Mouse (Mus musculus) small intestine, adult 2 months (tissue): Measurements from ENCODE around the gene Rasal3. TPM values are rescaled to one million over a fixed set of nuclear protein-coding genes. Genes with fewer than 3 reads are reported as not detected.

Experiments used
- H3K27ac ChIP-seq: fragments of 200-500 bp; 2 replicates; pipeline ENCODE4 v1.5.1; 2012; ENCODE audit warnings: low read depth, low read length, control low read depth, inconsistent platforms; ENCODE audit not compliant: insufficient read depth
- H3K27me3 ChIP-seq: fragments of 200-500 bp; 2 replicates; pipeline ENCODE4 v1.6.1; 2012; ENCODE audit warnings: mild to moderate bottlenecking, moderate library complexity, low read length, inconsistent platforms; ENCODE audit not compliant: control insufficient read depth, insufficient read depth
- H3K36me3 ChIP-seq: fragments of 200-500 bp; 2 replicates; pipeline ENCODE4 v1.6.1; 2012; ENCODE audit warnings: mild to moderate bottlenecking, low read length, control low read depth, inconsistent platforms; ENCODE audit not compliant: control insufficient read depth, insufficient read depth
- H3K4me1 ChIP-seq: fragments of 200-500 bp; 2 replicates; pipeline ENCODE4 v1.6.1; 2012; ENCODE audit warnings: low read length, inconsistent platforms, mixed read lengths; ENCODE audit not compliant: control insufficient read depth, insufficient read depth, insufficient read length
- H3K4me3 ChIP-seq: fragments of 200-500 bp; 2 replicates; pipeline ENCODE4 v1.5.1; 2012; ENCODE audit warnings: low read depth, mild to moderate bottlenecking, control low read depth, inconsistent platforms, low read length, moderate library complexity
- CTCF ChIP-seq: fragments of 200-500 bp; IDR thresholded peaks from 2 replicates; pipeline ENCODE4 v1.5.1; 2012; ENCODE audit warnings: low read depth, mild to moderate bottlenecking, control low read depth, inconsistent platforms, low read length, moderate library complexity, mixed read lengths; ENCODE audit not compliant: insufficient replicate concordance, insufficient read length; ENCODE audit errors: extremely low read depth
- POLR2A ChIP-seq: fragments of 200-500 bp; IDR thresholded peaks from 2 replicates; pipeline ENCODE4 v1.6.1; 2012; ENCODE audit warnings: low read depth, mild to moderate bottlenecking, control low read depth, inconsistent platforms, low read length, moderate library complexity
- whole genome bisulfite sequencing: fragments of 180-500 bp; shearing (Covaris S2); methylation state at CpG from one replicate; pipeline ENCODE4 v1.1.7; 2018; 5-methylcytosine and 5-hydroxymethylcytosine counted together
- polyA plus RNA-seq: library from polyadenylated mRNA; depleted of rRNA; stranded (reverse); fragments of >200 nt; gene quantifications from 2 replicates; pipeline ENCODE4 v1.2.3, GENCODE M21; 2012

Gene Rasal3
- polyA plus RNA-seq, 1 experiment: 16.0 TPM

DNA sequence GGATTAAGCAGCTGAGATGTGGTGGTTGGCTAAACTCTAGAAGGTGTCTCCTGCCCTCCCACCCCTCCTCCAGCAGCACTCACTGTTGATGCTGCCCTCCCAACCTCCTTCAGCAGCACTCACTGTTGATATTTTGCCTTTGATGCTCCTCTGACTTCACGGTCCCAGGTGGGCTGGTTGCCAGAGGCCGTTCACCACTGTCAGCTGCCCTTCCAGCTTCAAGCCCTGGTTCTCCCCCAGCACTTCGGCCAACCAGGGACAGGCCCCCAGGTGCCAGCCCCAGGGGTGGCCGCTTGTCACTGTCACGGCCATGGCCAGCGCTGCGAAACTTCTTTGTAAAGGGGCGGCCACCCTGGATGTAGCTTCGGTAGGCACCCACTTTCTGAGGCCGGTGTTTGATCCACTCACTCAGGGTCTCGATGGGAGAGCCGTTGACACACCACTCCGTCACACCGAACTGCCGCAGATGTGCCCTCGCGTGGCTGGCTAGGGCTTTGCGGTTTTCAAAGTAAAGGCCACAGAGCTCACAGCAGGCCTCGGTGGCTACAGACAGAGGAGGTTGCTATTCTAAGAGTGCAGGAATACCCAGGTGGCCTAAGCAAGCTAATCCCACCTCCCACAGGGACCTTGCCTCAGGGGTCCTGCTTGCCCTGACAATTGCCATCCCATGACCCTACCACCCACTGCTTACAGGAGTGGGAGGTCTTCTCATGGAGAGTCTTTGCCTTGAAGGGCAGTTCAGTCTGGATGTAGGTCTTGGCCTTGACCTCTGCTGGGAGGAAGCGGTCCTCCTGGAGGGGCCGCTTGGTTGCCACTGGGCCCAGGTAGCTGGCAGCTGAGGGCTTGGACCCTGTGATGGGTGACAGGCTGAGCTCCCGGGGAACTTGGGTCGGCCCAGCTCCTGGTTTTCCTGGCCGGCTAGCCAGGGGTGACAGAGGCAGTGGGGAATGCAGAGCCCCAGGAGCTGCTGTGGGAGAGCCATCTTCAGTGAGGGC, 46.3 kb downstream of the Rasal3 start:
- Histone ChIP-seq H3K27ac (no peak overlapping the region), H3K36me3 (peaks cover 62% of the 10 kb centered on the region), H3K4me1 (no peaks in the 10 kb centered on the region), H3K27me3 (no peaks in the 10 kb centered on the region), H3K4me3 (no peak overlapping the region)
- WGBS: 89% methylated on average over 24 of the region's 24 CpGs
- TF ChIP-seq CTCF (no peak), POLR2A (no peak)

GRCm38 (mm10) chr17:32356281-32356680, 47.1 kb downstream of the Rasal3 start:
- no peak overlapping the region for H3K27ac ChIP-seq
- H3K36me3 ChIP-seq: peaks cover 60% of the 10 kb centered on the region
- H3K4me1 ChIP-seq: no peaks in the 10 kb centered on the region
- no peaks in the 10 kb centered on the region for H3K27me3 ChIP-seq
- no peak overlapping the region for H3K4me3 ChIP-seq
- no peak for TF ChIP-seq CTCF
- TF ChIP-seq POLR2A: no peak
- WGBS: 92% methylated on average over 9 of the region's 9 CpGs

DNA sequence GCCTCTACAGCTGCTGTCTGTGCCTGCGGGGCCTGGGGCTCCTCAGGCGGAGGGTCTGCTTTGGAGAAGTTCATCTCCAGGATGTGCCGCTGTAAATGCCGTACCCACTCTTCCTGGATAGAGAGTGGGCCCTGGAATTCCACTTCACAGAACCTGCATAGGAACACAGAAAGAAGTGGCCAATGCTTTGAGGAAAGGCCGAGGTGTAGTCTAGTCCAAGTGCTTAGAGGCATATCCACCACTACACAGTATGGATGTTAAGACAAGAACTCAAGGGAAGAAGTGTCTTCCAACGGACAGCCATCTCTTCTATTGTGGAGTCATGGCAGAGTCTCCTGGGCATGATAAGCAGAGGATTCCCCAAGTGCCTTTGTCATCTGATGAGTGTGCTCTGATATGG, 48.4 kb downstream of the Rasal3 start:
- no peak overlapping the region for H3K4me3 ChIP-seq
- TF ChIP-seq CTCF (no peak), POLR2A (no peak)
- 93% methylated on average over 6 of the region's 6 CpGs for WGBS
- no peaks in the 10 kb centered on the region for H3K27me3 ChIP-seq
- H3K27ac ChIP-seq: no peak overlapping the region
- peaks cover 51% of the 10 kb centered on the region for H3K36me3 ChIP-seq
- H3K4me1 ChIP-seq: no peaks in the 10 kb centered on the region

- Histone ChIP-seq H3K4me3 (no peak overlapping the region), H3K27me3 (no peaks in the 10 kb centered on the region), H3K36me3 (peaks cover 45% of the 10 kb centered on the region), H3K27ac (no peak overlapping the region), H3K4me1 (no peaks in the 10 kb centered on the region)
- no peak for TF ChIP-seq POLR2A
- no peak for TF ChIP-seq CTCF
- WGBS: 78% methylated on average over 5 of the region's 5 CpGs
These were observed 49.2 kb downstream of the Rasal3 start for GRCm38 (mm10) chr17:32354211-32354610.

GRCm38 (mm10) chr17:32353696-32354095, 49.7 kb downstream of the Rasal3 start:
- H3K27me3 ChIP-seq: no peaks in the 10 kb centered on the region
- no peak overlapping the region for H3K4me3 ChIP-seq
- no peaks in the 10 kb centered on the region for H3K4me1 ChIP-seq
- 67% methylated on average over 4 of the region's 4 CpGs for WGBS
- TF ChIP-seq POLR2A: no peak
- no peak for TF ChIP-seq CTCF
- peaks cover 41% of the 10 kb centered on the region for H3K36me3 ChIP-seq
- no peak overlapping the region for H3K27ac ChIP-seq

DNA sequence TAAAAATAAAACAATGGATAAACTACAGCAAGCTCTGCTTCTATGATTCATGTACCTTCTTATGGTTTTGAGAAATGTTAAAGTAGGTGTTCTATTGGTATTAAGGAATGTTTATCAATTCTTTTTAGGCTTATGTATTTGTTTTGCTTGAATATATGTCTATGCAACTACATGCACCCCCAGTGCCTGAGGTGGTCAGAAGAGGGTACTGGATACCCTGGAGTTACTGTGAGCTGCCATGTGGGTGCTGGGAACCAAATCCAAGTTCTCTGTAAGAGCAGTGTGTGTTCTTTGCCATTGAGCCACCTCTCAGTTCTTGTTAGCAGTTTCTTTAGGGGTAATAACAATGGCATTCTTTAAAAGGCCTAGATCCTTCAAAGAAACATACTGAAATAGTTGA, 51.7 kb downstream of the Rasal3 start:
- no peak overlapping the region for H3K27ac ChIP-seq
- no peak overlapping the region for H3K4me3 ChIP-seq
- TF ChIP-seq POLR2A: no peak
- H3K4me1 ChIP-seq: no peaks in the 10 kb centered on the region
- H3K36me3 ChIP-seq: peaks cover 24% of the 10 kb centered on the region
- no peaks in the 10 kb centered on the region for H3K27me3 ChIP-seq

DNA sequence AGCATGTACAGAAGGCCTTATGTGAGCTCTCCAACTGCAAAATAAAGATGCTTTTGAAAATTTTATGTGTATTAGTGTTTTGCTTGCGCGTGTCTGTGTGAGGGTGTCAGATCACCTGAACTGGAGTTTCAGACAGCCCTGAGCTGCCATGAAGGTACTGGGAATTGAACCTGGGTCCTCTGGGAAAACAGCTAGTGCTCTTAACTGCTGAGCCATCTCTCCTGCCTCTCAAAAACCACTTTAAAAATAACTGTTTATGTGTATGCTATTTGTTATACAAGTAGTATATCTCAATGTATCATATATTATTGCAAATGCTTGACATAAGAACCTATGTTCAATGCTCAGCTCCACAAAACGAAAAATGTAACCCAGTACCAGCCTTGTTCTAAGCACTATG, 52.1 kb downstream of the Rasal3 start:
- 61% methylated on average over 3 of the region's 3 CpGs for WGBS
- Histone ChIP-seq H3K36me3 (peaks cover 19% of the 10 kb centered on the region), H3K4me1 (no peaks in the 10 kb centered on the region), H3K27ac (no peak overlapping the region), H3K27me3 (no peaks in the 10 kb centered on the region), H3K4me3 (no peak overlapping the region)
- no peak for TF ChIP-seq POLR2A
- no peak for TF ChIP-seq CTCF
